Comparison of ENCODE assay signal across 19 mouse cellular contexts in genomic region chr9:69714346-69714745, GRCm38 (mm10). TPM values are rescaled to one million over a fixed set of nuclear protein-coding genes. Genes with fewer than 3 reads are reported as not detected.
DNase-seq lines count a peak whose midpoint lies in the region; ATAC-seq and TF ChIP-seq lines count a peak whose summit lies in the region.
"Had no signal": no experiment of that assay in that cellular context is flagged by ENCODE, and none has a peak within 500 bp of the region (broad histone marks: within the 10 kb centered on the region; RNA-seq: fewer than 3 reads in every experiment).

No protein-coding gene starts in this region.

- H3K27me3 ChIP-seq in forebrain, embryonic 12.5 days: peaks cover 49% of the 10 kb centered on the region
- H3K27me3 ChIP-seq in forebrain, postnatal 0 days (ENCODE audit: insufficient read depth, low read length): peaks cover 22% of the 10 kb centered on the region; the same call in 1 of the 2 replicates
- 0 out of 2 replicates have a peak, but pooled peaks cover 5% of the 10 kb centered on the region for H3K27me3 ChIP-seq in hindbrain, embryonic 14.5 days (ENCODE audit: control insufficient read depth, insufficient read depth, low read length)
- H3K27me3 ChIP-seq in midbrain, embryonic 16.5 days (ENCODE audit: control insufficient read depth, insufficient read depth, low read depth, low read length): peaks cover 3% of the 10 kb centered on the region
- H3K27me3 ChIP-seq: liver, embryonic 12.5 days had no signal

- no peak for DNase-seq in forebrain, postnatal 0 days
- peak; percentile 63 for DNase-seq in embryo, embryonic 10 days (ENCODE audit: low spot score)
- no peak for DNase-seq in hindbrain, embryonic 14.5 days (ENCODE audit: low spot score)
- no peak for DNase-seq in gastrocnemius, postnatal 36 days
- no peak for DNase-seq in thymus, adult 18-20 months
- DNase-seq: adrenal gland, adult 8-10 months; cerebellum, postnatal 14 days; kidney, postnatal 14 days had no signal

- peak overlapping the region; percentile 23 for H3K4me2 ChIP-seq in forebrain, embryonic 12.5 days
- no peak overlapping the region for H3K4me2 ChIP-seq in forebrain, postnatal 0 days (ENCODE audit: low read depth)
- H3K4me2 ChIP-seq in hindbrain, embryonic 14.5 days (replicated peaks): peak overlapping the region; percentile 29
- peak overlapping the region; percentile 31 for H3K4me2 ChIP-seq in midbrain, embryonic 16.5 days (ENCODE audit: low read length)
- H3K4me2 ChIP-seq: liver, embryonic 12.5 days had no signal

- no peak overlapping the region for H3K4me3 ChIP-seq in forebrain, embryonic 12.5 days (replicated peaks)
- H3K4me3 ChIP-seq in forebrain, postnatal 0 days (ENCODE audit: low read depth, low read length): no peak overlapping the region
- H3K4me3 ChIP-seq in hindbrain, embryonic 14.5 days (replicated peaks; ENCODE audit: low read length): no peak overlapping the region
- H3K4me3 ChIP-seq in midbrain, embryonic 16.5 days (ENCODE audit: low read depth, low read length): no peak overlapping the region
- H3K4me3 ChIP-seq: liver, embryonic 12.5 days; myocyte had no signal

- no peaks in the 10 kb centered on the region for H3K36me3 ChIP-seq in forebrain, embryonic 12.5 days (replicated peaks)
- no peaks in the 10 kb centered on the region for H3K36me3 ChIP-seq in forebrain, postnatal 0 days (ENCODE audit: insufficient read depth)
- no peaks in the 10 kb centered on the region for H3K36me3 ChIP-seq in hindbrain, embryonic 14.5 days (replicated peaks; ENCODE audit: control insufficient read depth, insufficient read depth)
- no peaks in the 10 kb centered on the region for H3K36me3 ChIP-seq in midbrain, embryonic 16.5 days (ENCODE audit: control insufficient read depth, insufficient read depth, low read length)
- H3K36me3 ChIP-seq: liver, embryonic 12.5 days had no signal

- ATAC-seq in forebrain, embryonic 12.5 days (ENCODE audit: low FRiP score): no peak
- ATAC-seq in forebrain, postnatal 0 days: no peak
- peak; percentile 37; the same call in 1 of the 2 replicates for ATAC-seq in hindbrain, embryonic 14.5 days (ENCODE audit: low FRiP score)
- no peak for ATAC-seq in midbrain, embryonic 16.5 days
- no peak for ATAC-seq in CD4-positive, CD25-positive, alpha-beta regulatory T cell, adult 4 months
- ATAC-seq: liver, embryonic 12.5 days had no signal

- H3K27ac ChIP-seq in forebrain, embryonic 12.5 days: peak overlapping the region; percentile 36; the same call in 1 of the 2 replicates
- H3K27ac ChIP-seq in forebrain, postnatal 0 days (ENCODE audit: low read depth, low read length): no peak overlapping the region
- H3K27ac ChIP-seq in hindbrain, embryonic 14.5 days: peak overlapping the region; percentile 63
- no peak overlapping the region; the same call in 1 of the 2 replicates for H3K27ac ChIP-seq in midbrain, embryonic 16.5 days (ENCODE audit: low read length)
- H3K27ac ChIP-seq: liver, embryonic 12.5 days had no signal

- H3K9ac ChIP-seq in forebrain, embryonic 12.5 days: no peak overlapping the region
- H3K9ac ChIP-seq in forebrain, postnatal 0 days: no peak overlapping the region
- H3K9ac ChIP-seq in hindbrain, embryonic 14.5 days: no peak overlapping the region
- H3K9ac ChIP-seq in midbrain, embryonic 16.5 days (ENCODE audit: low read depth, low read length): no peak overlapping the region
- H3K9ac ChIP-seq: liver, embryonic 12.5 days had no signal

- peaks cover 43% of the 10 kb centered on the region for H3K4me1 ChIP-seq in forebrain, embryonic 12.5 days
- no peaks in the 10 kb centered on the region for H3K4me1 ChIP-seq in forebrain, postnatal 0 days (ENCODE audit: insufficient read depth)
- H3K4me1 ChIP-seq in hindbrain, embryonic 14.5 days (replicated peaks; ENCODE audit: control insufficient read depth, insufficient read depth, low read length): no peaks in the 10 kb centered on the region
- peaks cover 6% of the 10 kb centered on the region; the same call in 1 of the 2 replicates for H3K4me1 ChIP-seq in midbrain, embryonic 16.5 days (ENCODE audit: control insufficient read depth, insufficient read depth, low read length)

- no peaks in the 10 kb centered on the region for H3K9me3 ChIP-seq in forebrain, embryonic 12.5 days
- no peaks in the 10 kb centered on the region for H3K9me3 ChIP-seq in forebrain, postnatal 0 days (ENCODE audit: low read length)
- no peaks in the 10 kb centered on the region for H3K9me3 ChIP-seq in hindbrain, embryonic 14.5 days (ENCODE audit: control insufficient read depth, low read length)
- H3K9me3 ChIP-seq in midbrain, embryonic 16.5 days (replicated peaks; ENCODE audit: control insufficient read depth, low read length, poor library complexity, severe bottlenecking): no peaks in the 10 kb centered on the region
- H3K9me3 ChIP-seq: liver, embryonic 12.5 days had no signal

- no peak for TF ChIP-seq CTCF in forebrain, postnatal 0 days (IDR thresholded peaks at IDR 0.05; ENCODE audit: low read depth)

- WGBS in forebrain, embryonic 12.5 days: 22% methylated on average over 7 of the region's 7 CpGs
- 19% methylated on average over 7 of the region's 7 CpGs for WGBS in forebrain, postnatal 0 days
- WGBS in hindbrain, embryonic 14.5 days: 16% methylated on average over 7 of the region's 7 CpGs
- WGBS in midbrain, embryonic 16.5 days: 12% methylated on average over 7 of the region's 7 CpGs

- intact Hi-C loops in gastrocnemius, postnatal 36 days (cut with DNase I): no loop called here

RNA-seq across cellular contexts. Expression of gene Foxb1, which starts 46.4 kb away (rescaled TPM):
- 2.8 and 3.6 TPM in 2 replicates for polyA plus RNA-seq in forebrain, embryonic 12.5 days (2016; fragmentation: Nextera tagmentation; extraction: Ambion mirVana)
- 2.5 and 8.7 TPM in 2 replicates for total RNA-seq in forebrain, postnatal 0 days (2014; rRNA removed)
- 0.47 and 2.0 TPM in 2 replicates for polyA plus RNA-seq in forebrain, postnatal 0 days (2015; fragmentation: Nextera tagmentation; extraction: Ambion mirVana)
- 5.2 and 6.1 TPM in 2 replicates for polyA plus RNA-seq in hindbrain, embryonic 14.5 days (2014; fragmentation: Nextera tagmentation; extraction: Ambion mirVana)
- polyA plus RNA-seq in midbrain, embryonic 16.5 days (2015; fragmentation: Nextera tagmentation; extraction: Ambion mirVana): 12.0 and 15.4 TPM in 2 replicates
- not detected for polyA plus RNA-seq in CD4-positive, CD25-positive, alpha-beta regulatory T cell, adult 4 months (2017; shearing (Covaris generic))
- total RNA-seq in gastrocnemius, postnatal 36 days (2021): not detected
- total RNA-seq: adrenal gland, adult 8-10 months; layer of hippocampus, postnatal 14 days had no signal
- polyA plus RNA-seq: embryonic facial prominence, embryonic 14.5 days; frontal cortex, adult 2 months; gonadal fat pad, adult 2 months; heart, embryonic 16.5 days; intestine, embryonic 14.5 days; liver, embryonic 12.5 days; myocyte had no signal

Comparison
In these comparisons a context has a peak if more than half of its experiments do, and no peak if none do; other contexts are left out.
1. H3K27ac ChIP-seq: peak in forebrain, embryonic 12.5 days (single experiment) and hindbrain, embryonic 14.5 days (single experiment); none in forebrain, postnatal 0 days (single experiment) and midbrain, embryonic 16.5 days (single experiment).